Mouse (Mus musculus) splenic B cell, adult 2 months (primary cell): ENCODE results near the gene Agxt.

Source experiments
- DNase-seq: peaks from one replicate; pipeline ENCODE4 v3.0.0-alpha.2; 2011; ENCODE audit warnings: low read depth, low spot score
- H3K27me3 ChIP-seq: 2 replicates; pipeline ENCODE4 v1.6.1; 2012; ENCODE audit warnings: mild to moderate bottlenecking, low read length, moderate library complexity, mixed read lengths; ENCODE audit not compliant: control insufficient read depth, poor library complexity, insufficient read depth, severe bottlenecking
- H3K36me3 ChIP-seq: 2 replicates; pipeline ENCODE4 v1.6.1; 2012; ENCODE audit warnings: mild to moderate bottlenecking, low read length, moderate library complexity, mixed read lengths; ENCODE audit not compliant: control insufficient read depth, poor library complexity, insufficient read depth, severe bottlenecking

Gene Agxt

DNA sequence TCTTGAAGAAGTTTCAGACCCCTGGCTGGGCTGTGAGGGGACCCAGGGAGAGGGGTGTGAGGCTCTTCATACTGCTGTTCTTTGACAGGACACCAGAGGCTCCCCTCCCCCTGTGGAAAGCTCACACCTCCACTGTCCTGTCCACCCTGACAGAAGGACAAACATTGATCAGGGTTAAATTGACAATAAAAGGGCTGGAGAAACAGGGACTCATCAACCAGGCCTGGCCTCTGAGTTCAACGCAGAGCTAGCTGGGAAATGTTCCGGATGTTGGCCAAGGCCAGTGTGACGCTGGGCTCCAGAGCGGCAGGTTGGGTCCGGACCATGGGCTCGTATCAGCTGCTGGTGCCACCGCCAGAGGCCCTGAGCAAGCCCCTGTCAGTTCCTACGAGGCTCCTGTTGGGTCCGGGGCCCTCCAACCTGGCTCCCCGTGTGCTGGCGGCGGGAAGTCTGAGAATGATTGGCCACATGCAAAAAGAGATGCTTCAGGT is at the start of gene Agxt:
Gene Agxt, plus strand, starts transcription at position 205 of the 491 bp plus-strand sequence.
- Histone ChIP-seq H3K36me3 (no peaks in the 10 kb centered on the region), H3K27me3 (no peaks in the 10 kb centered on the region; the same call in 1 of the 2 replicates)
- DNase-seq, result no peak

DNA sequence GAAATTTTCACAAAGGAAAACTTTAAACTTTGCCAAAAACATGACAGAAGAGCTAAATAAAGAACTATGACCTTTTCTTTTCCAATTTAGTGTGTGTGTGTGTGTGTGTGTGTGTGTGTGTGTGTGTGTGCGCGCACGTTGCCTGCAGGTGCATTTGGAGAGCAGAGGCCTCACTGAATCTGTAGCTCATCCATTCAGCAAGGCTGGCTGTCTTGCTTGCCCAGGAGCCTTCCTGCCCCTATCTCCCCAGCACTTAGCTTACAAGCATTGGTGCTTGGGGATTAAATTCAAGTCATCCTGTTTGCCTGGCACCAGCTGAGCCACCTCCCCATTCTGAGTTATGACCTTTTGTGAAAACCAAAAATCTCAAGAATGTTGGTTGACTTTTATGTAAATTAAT is 42.5 kb upstream of the Agxt start:
- no peaks in the 10 kb centered on the region for H3K36me3 ChIP-seq
- no peak for DNase-seq
- H3K27me3 ChIP-seq, result no peaks in the 10 kb centered on the region

DNA sequence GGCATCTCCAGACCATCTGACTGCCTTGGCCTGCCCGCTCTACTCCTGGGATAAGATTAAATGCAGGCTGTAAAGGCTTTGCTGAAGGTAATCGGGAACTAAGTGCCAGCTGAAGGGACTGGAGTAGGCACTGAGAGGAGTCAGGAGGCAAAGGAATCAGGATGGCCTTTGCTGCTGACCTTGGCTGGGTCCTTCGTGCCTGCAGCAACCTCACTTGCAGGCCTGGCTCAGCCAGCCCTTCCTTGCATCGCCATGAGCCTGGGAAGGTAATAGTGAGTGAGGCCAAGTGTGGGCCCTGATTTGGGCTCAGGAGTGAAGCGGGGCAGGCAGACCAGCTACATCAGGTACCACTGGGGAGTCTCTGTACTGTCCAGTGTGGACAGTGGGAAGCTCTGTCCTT is 36.1 kb upstream of the Agxt start:
- no peaks in the 10 kb centered on the region for H3K27me3 ChIP-seq
- no peak for DNase-seq
- H3K36me3 ChIP-seq, result no peaks in the 10 kb centered on the region

DNA sequence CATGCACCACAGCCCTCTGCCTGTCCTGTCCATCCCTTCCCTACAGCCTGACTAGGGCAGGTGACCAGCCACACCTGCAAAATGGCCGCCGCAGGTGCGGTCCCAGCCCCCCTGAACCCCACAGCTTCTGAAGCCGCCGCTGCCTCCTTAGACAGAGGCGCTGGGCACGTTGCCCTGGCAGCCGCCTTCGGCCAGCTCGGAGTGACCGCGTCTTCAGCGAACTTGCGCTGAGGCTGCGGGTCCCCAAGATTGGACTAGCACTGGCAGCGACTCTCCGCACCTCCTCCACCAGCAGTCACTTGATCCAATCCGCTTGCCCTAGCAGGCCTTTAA is 34.8 kb upstream of the Agxt start:
- H3K27me3 ChIP-seq, result no peaks in the 10 kb centered on the region
- DNase-seq, result no peak
- H3K36me3 ChIP-seq, result no peaks in the 10 kb centered on the region

DNA sequence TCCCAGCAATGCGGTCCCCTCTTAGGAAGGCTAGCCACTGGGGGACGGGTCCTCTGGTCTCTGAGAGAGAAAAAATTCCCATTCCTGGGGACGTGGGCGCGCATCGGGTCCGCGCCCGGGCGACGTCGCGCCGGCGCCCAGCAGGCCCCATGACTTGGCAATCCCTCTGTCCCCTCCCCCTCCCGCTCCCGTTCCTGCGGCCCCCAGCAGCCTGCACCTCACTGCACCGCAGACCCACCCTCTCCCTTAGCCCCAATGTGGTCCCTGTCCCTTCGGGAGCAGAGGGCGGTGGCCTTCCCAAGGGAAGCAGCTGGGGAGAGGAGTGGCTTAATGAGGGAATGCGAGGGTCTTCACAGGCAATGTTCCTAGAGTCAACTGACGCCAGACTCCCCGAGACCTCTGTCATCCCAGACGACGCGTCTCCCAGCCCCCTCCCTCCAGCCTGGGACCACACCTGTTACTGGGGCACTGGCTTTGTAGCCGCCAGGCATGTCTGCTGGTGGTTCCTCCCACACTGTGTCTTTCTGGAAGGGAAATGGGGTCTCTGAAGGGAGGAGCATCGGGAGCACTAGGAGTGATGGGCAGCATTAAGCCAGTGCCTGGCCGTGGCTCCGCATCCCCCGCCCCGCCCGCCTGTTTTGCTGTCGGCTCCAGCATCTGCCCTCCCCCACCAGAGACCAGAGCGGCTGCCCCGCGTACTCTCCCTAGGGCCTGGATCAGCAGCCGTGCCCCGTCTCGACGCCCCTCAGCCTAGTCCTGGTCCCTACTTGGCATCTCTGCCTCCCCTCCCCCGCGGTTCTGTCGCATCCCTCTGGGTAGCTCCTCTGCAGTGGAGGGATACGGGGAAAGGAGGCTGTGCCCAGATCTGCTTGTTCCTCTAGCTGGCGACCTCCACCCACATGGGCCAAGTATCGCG is 34.2 kb upstream of the Agxt start:
- no peaks in the 10 kb centered on the region for H3K36me3 ChIP-seq
- DNase-seq, result no peak
- H3K27me3 ChIP-seq, result no peaks in the 10 kb centered on the region

DNA sequence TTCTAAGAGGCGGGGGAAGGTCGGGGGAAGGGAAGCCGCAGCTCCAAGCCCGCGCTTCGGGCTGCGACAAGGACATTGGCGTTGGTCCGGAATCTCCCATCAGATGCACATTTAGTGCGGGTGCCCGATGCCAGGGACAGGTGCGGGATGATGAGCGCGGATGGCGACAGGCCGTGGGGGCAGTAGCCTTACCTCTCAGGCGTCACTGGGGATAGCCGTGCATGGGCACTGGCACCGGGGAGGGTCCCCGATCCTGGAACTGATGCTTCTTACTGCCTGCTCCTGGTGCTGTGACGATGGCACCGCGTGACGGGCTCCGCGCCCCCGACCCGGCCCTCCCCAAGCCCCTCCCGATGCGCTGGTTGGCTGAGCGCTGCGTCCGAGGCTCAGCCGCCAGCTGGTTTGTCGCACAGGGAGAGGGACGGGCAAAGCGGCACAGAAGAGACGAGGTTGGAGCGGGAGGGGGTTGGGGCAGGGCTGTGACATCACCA is 33.4 kb upstream of the Agxt start, which contains the start of gene Kif1a:
Gene Kif1a, minus strand, starts transcription at position 381 of the 491 bp plus-strand sequence.
- no peak for DNase-seq
- Histone ChIP-seq H3K27me3 (no peaks in the 10 kb centered on the region), H3K36me3 (no peaks in the 10 kb centered on the region)

DNA sequence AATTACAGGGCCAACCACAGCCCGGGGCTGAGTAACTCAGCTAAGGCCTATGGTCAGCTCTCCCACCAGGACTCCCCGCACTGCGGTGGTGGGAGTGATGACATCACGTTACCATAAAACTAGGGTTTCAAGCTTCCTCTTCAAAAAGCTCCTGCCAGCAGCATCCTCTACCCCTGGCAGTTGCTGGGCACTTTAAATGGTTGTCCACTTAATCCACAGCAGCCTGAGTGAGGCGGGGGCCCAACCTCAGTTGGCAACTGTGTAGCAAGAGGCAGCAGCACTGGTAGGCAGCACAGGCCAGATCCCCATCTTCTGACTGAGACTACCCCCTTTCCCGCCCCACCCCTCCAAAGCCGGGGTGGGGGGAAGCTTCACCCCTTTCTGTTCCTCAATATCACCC is 32.3 kb upstream of the Agxt start:
- Histone ChIP-seq H3K27me3 (no peaks in the 10 kb centered on the region), H3K36me3 (no peaks in the 10 kb centered on the region)
- DNase-seq, result no peak

DNA sequence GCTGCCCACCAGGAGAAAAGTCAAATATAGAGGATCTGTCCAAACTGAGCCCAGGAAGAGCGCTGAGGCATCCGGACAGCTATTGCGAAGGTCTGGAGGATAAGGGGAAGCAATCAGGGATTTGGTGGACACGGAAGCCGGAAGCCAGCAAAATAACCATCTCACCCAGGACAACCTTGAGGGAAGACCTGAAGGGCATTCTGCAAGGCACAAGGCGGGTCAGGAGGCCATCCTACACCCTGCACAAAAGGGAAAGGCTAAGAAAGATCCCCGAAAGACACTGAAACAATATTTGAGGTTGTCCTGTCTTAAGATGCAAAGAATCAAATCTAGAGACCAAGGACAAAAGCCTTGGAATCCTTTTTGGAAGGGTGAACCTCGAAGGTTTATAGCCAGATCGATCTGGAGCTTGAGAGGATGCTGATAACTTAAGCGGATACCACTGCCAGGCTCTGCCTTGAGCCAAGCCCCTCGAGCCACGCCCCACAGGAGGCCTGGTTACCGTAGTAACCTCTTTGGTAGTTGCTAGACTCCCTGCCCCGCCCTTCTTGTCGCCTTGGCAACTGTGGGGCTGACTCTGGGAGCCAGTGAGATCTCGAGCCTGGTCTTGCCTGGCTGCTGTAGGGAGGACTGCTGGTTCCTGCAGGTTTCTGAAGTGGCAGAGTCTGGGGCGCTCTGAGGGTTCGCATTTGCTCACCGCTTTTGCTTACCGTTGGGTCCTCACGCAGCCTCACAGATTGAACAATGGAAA is 20.2 kb upstream of the Agxt start:
- Histone ChIP-seq H3K27me3 (no peaks in the 10 kb centered on the region), H3K36me3 (no peaks in the 10 kb centered on the region)
- peak; percentile 8 for DNase-seq

DNA sequence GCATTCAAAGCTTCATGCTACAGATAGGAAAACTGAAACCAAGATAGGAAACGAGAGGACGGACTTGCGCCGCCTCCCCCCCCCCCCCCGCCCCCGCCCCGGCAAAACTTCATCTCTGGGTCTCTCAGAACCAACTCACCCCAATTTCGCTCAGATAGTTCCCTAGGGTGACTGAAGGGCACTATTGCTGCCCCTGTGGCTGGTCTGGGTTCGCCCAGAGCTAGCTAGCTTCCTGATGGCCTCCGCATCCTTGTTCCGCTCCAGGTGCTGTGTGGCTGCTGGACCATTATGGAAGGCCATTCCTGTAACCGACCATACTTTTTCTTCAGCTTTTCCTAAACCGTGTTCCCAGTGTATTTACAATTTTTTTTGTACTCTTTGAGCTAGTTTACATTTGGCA is 19.6 kb upstream of the Agxt start:
- Histone ChIP-seq H3K36me3 (no peaks in the 10 kb centered on the region), H3K27me3 (no peaks in the 10 kb centered on the region)
- DNase-seq, result no peak

DNA sequence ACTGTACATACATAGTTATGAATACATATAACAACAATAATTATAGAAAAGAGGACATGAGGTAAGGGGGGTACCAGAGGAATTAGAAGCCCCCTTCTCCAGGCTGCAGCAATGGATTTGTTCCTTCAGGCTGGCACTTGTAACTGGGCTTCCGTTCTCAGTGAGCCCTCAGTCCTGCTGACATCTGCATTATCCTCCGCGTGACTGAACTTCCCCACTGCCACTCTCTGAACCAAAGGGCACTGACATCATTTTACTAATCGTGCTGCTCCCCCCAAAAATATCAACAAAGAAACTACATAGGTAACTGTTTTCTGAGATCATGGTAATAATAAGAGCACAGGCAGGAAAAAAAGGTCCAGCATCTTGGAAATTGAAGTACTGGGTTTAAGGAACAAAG is 16.2 kb upstream of the Agxt start:
- DNase-seq, result no peak
- Histone ChIP-seq H3K27me3 (no peaks in the 10 kb centered on the region), H3K36me3 (no peaks in the 10 kb centered on the region)

DNA sequence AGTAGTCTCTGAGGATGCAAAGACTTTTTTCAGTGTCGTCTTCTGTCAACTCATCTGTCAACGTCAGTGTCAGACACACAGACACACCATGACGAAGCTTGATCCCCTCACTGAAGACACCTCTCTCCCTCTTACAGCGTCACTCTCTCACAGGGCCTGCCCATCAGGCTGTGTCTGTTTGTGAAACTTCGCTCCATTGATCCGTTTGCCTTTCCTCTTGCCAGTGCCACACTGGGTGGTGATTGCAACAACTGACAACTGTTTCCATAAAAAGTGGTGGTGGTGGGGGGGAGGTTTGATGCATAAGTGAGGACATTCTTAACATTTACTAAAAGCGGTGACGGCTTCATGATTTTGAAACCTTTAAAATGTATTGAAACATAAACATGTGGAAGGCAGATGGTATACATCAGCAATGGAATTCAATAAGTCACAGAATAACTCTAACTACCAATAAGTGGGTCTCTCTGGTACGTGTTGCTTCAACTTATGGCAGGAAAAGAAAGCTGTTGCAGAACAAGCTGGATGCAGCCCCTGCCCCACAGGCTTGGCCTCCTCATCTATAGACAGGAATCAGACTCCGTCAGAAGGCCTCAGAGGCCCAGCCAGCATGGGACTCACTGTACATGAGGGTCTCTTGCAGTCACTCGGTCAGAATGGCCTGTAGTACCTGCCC is 11.7 kb upstream of the Agxt start:
- no peak for DNase-seq
- Histone ChIP-seq H3K27me3 (no peaks in the 10 kb centered on the region), H3K36me3 (no peaks in the 10 kb centered on the region)

DNA sequence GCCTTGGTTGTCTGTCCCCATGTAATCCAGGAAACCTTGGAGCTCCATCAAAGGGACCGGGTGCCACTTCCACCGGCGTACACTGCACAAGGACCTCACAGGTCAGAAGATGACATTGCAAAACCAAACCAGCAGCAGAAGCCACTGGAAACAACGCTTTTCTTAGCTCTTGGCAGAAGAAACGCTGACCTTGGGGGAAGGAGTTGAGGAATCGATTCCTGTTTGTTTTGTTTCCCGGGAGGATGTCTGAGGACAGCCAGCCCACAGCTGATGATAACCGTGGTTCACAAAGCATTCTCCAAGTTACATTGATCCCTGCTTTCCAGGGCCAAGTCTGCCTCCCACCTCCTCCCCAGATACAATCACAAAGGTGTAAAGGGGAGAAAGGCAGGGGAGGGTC is 11.0 kb upstream of the Agxt start:
- Histone ChIP-seq H3K27me3 (no peaks in the 10 kb centered on the region), H3K36me3 (no peaks in the 10 kb centered on the region)
- DNase-seq, result no peak

DNA sequence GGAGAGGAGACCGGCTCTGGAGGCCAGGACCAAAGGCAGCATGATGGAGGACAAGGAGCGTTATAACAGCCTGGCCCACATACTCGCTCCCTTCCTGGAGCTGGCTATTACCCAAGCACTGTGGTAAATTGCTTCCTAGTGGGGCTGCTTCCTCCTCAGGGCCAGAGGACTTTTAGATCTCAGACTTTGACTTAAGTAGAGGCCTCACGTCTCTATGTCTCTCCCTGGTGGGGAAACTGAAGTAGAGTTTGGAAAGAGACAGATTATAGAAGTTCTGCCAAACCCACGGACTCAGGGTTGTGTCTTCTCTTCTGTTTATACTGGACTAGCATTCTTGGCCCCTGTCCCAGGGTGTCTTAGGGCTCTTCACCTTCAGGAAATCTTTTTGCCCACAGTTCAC is 9.8 kb upstream of the Agxt start:
- Histone ChIP-seq H3K27me3 (no peaks in the 10 kb centered on the region), H3K36me3 (no peaks in the 10 kb centered on the region)
- DNase-seq, result no peak

DNA sequence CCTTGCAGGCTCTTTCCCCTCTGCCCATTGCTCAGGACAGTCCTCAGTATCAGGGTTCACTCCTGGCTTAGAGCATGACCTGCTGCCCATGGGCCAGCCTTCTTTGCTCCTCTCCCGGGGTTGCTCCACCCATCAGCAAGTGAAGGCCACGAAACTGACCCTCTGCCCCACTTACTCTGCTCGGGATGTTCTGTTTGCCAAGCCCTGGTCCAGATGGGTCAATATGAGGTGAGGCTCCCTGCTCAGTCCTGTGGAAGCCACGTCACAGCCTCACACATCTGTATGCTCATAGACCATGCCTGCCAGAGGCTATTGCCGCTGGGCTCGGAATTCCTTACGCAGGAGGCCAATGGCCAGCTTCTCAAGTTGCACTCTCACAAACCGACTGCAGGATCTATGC is 6.8 kb upstream of the Agxt start:
- DNase-seq, result no peak
- Histone ChIP-seq H3K27me3 (no peaks in the 10 kb centered on the region), H3K36me3 (no peaks in the 10 kb centered on the region)
